Mouse (Mus musculus) inflammation-experienced regulatory T-cells (primary cell): ENCODE results near the gene Tmc4. TPM values are rescaled to one million over a fixed set of nuclear protein-coding genes. Genes with fewer than 3 reads are reported as not detected.

Experiments
- polyA plus RNA-seq, 2 experiments: library from polyadenylated mRNA; unstranded; fragments of 100-300 nt; shearing (Covaris generic); gene quantifications; one replicate each; pipeline ENCODE4 v1.2.1; 2017

The Tmc4 gene
- polyA plus RNA-seq, result 1 to 10 TPM; 5.4 to 5.6 TPM

DNA sequence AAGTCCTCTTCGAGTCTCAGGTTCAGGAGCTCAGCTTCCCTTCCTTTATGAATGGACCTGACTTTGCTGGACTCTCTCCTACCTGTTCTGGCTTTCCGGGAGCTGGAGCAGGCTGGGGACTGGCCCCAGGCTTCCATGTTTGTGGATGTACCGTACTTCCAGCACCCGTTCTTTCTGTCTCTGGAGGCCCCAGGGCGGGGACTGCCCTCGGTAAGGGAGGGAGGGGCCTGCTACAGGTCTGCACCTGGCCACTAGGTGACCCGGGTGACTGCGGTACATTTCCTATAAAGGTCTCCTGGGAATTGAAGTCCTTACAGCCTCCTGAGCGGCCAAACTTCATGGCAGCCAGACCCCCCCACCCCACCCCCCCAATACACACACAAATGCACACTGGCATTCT is at the start of gene Tmc4:
TSS of gene Tmc4 (minus strand) at position 212 of the 400 bp plus-strand sequence.

DNA sequence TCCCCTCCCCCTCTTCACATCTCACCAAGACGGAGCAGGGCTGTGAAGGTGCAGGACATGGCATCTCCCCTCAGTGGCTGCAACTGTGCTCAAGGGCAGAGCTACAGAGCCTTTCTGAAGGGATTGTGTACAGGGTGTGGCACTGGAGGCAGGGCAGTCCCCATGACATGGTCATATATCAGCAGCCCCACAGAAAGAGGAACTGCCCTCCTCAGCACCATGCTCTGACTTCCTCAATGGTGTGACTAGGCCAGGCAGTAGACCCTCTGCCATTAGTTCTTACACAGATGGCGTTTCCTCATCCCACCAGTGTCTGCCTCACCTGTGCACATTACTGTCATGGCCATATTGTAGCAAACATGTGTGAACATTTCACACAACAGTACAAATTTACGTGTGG is 42.9 kb upstream of the Tmc4 start, which contains the start of gene Pirb:
TSS of gene Pirb (minus strand) at position 124 of the 400 bp plus-strand sequence.

DNA sequence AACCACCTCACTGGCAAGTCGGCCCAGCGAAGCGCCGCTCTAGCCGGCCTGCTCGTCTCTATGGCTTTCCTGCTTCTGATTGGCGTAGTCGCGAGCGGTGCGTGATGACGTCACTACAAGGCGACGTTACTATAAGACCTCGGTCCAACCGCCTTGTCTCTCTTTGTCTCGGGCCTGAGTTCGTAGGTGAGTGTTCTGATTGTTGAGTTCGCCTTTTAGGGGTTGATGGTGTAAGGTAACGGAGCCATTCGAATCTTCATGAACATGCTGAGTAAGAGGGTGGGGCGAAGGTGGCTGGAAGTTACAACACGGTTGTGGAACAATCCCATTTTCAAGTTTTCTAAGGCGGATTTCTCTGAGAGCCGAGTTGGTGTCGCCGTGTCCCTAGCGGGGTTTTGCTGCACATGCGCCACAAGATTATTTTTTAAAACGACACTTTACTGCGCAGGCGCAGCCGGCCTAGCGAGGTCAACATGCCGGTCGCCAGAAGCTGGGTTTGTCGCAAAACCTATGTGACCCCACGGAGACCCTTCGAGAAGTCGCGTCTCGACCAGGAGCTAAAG is 26.6 kb upstream of the Tmc4 start, which contains the start of gene Rps9:
TSS of gene Rps9 (plus strand) at position 115 of the 563 bp plus-strand sequence.

DNA sequence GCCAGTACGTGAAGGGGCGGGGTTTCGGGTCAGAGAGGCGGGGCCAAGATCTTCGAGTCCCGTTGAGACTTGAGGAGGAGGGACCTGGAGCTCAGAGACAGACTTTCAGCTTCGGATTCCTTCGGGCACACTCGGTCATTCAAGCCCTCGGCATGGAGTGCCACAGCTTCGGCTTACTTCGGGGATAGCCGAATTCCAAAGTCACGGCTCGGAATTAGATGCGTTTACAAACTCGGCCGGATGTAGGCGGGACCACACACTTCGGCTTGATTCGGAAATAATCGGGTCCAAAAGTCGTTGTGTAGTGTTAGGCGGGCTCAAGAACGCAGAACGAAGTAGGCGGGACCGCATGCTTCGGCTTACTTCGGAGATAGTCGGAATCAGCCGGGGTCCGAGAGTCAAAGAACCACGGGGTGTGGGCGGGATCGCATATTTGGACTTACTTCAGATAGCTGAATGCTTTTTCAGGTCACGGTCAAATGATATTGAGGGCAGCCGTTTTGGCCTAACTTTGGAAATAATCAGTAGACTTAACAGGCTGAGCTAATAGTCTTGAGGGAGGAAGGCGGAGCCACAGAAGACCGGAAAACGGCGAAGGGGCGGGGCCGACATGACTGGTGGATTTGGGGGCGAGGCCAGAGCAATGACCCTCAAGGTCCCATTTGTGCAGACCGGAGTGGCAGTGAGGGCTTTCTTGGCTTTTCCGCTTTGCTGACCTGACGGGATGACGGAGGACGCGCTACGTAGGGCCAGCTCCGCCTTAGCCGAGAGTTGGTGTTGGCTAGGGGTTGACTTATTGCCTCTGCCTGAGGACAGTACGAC is 15.8 kb upstream of the Tmc4 start, which contains the start of gene Mboat7:
TSS of gene Mboat7 (minus strand) at position 537 of the 822 bp plus-strand sequence.

DNA sequence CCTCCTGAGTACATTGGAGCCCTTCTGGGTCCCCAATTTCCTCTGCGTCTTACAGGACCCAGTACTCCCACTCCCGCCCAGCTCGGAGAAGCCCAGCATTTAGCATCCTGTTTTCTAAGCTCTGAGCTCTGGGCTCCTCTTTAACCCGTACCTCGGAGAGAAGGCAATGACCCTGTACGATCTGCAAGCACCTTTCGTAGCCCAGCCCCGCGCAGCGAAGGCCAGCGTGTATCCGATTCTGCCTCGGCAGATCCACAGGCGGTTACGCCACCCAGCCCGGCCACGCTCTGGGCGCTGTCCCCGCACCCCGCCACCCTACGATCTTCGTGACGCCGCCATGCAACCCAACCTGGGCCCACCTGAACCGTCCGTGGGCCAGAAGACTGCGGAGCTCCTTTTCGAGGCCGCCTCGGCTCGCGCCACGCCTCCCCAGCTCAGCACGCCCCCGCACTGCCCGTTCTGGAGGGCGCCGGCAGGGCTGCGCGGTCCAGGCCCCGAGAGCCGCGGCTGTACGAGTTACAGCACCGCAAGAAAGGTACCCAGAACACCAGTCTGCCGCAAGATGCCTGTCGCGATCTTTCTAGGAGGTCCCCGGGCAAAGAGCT is 15.1 kb upstream of the Tmc4 start, which contains the start of gene Tsen34:
TSS of gene Tsen34 (plus strand) at position 482 of the 605 bp plus-strand sequence.

DNA sequence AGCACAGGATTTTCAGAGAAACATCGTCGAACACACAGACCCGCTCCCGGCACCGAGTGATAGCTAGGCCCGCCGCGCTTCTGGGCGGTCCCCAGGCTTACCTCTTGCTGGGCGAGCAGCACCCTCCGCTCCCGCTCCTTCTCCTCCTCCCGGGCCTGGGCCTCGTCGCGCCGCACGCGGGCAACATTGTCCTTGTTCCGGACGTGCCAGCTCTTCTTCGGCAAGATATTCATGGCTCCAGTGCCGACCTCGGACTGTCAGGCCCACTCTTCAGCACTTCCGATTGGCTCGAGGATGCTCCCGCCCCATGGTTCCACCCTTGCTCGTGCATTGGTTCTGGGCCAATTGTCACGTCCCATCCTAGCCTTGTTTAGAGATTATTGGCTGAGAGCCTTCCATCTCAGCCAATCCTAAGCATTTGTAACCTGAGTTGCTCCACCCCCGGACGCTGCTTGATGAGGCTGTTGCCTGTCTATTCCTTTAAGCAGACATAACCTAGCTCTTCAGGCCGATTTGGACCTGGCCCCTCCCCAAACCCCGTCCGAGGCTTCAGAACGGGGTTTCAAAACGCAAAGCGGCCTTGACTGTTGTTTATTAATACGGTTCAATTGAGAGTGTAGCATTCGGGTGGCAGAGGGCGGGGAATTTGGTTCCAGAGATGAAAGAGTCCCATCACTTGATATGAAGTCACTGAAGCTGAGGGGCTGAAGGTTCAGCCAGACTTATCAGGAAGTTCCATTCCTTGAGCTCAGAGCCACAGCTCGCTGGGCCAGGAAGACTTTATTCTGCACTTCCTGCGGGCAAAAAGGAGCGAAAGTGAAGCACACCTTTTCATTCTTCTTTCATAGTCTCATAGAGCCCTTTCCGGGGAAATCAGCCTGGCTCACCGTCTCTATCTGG is 11.9 kb downstream of the Tmc4 start, which contains the start of gene Leng1:
TSS of gene Leng1 (minus strand) at position 626 of the 900 bp plus-strand sequence.

DNA sequence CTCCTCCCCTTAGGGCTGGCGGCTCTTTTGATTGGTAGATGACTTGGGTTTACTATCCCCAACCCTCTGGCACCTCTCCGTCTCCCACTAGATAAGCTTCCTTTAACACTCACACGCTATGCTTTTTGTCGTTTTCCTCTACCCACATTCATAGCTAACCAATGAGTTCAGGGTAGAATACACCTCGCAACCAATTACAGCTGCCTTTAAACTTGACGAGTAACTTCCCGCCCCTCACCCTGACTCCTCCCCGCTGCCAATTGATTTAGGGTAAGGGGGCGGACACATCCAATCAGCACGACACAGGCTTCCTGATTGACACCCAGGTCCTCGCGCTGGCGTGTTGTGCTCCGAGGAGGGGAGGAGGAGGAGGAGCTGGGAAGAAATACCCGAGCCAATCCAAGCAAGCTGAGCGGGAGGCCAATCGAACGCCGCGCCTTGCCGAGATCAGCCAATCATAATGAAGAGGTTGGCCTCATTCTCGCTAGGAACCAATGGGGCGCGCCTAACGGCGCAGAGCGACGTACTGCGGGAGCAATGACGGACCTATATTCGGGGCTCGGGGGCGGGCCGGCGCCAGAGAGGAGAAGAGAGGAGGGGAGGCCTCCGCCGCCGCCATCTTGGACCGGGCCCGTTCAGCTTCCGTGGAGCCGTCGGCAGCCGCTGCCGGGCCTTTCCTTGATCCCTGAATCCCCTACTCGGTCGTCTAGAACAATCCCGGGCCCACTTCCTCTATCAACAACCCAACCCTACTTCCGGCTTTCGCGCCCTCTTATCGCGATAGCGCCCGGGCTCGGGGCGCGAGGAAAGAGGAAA is 32.5 kb downstream of the Tmc4 start, which contains the start of gene Cnot3:
TSS of gene Cnot3 (plus strand) at position 597 of the 816 bp plus-strand sequence.

DNA sequence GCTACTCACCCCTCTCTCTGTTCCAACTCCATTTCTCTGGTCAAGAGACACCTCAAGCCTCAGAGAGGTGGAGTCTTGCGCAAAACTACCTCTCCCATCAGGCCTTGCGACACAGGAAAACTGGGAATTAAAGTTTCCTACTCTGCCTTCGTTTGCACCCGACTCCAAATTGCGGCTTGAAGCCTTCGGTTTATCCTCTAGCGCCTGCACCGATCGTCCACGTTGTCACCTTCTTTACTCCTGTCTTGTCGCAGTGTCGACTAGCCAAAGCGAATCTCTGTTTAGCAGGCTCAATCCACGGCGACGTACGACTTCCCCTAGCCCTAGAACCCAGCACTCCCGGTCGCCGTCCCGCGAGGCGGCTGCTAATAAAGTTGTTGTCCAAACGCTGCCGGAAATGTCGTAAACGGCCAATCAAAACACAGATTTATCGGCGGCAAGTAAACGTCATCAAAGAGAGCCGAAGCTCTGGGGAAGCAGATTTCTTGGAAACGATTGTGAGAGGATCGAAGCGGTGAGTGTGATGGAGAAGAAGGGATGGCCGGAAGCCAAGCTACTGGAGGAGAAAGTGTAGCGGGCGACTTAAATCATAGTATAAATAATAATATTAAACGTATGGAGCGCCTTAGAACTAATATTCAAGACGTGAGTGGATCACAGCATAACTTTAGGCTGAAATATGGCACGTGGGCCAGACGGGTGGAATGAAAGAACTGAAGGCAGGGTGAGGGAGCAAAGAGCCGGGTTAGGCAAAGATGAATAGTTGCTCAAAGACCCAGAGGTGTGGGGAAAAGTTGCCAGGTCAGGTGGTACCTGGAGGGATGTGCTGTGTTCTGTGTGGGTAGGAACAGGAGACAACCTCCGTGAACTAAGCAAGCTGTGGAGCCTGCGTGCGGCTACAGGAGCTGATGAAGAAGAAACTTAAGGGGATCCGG is 47.5 kb downstream of the Tmc4 start, which contains the start of the genes Tfpt and Prpf31:
TSS of gene Tfpt (minus strand) at position 387 of the 935 bp plus-strand sequence.
TSS of gene Prpf31 (plus strand) at position 443 of the 935 bp plus-strand sequence.

DNA sequence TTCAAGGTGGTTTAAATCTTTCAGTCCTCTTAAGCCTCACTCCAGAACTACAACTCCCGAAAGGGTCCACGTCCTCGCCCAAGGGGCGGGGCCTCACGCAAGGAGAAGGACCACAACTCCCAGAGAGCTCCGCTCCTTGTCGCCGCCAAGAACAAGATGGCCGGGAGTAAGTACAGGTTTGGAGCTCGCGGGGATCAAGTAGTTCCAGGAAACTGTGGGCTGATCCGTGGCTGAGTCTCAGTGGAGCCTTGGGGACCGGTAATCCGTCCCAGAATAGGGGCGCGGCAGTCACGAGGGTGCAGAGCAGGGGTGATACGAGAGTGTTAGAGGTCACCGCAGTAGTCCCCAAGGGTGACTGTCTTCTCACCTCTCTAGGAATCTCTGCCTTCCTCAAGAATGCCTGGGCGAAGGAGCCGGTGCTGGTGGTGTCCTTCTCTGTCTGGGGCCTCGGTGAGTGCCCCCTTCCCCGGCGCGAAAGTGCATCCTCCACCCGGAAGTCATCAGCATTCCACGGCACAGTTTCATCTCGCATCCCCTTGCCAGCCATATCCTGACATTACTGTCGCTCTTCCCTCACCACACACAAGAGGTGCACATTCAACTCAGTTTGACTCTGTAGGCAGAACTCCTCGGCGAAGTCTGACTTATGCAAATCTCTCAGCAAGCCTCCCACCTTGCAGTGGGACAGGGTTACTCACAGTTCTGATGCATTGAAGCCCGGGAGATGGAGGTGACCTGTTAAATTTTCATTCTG is 59.9 kb downstream of the Tmc4 start, which contains the start of gene Ndufa3:
TSS of gene Ndufa3 (plus strand) at position 132 of the 754 bp plus-strand sequence.

DNA sequence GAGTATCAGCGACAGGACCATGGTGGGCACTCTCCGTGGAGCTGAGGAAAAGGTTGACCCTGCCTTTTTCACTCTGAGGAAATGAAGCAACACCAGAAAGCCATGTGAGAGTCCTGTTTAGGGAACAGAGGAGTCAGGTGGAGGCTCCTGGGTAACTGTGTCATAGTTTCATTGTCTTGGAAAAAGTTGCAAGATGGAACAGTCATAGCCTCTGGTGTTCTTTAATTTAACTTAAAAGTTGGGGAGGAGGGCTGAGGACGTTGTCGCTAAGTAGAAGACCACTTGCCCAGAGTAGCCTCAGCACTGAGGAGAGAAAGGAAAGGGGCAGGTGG is 61.3 kb downstream of the Tmc4 start, which contains the start of gene Oscar:
TSS of gene Oscar (minus strand) at position 101 of the 332 bp plus-strand sequence.

Other genes with a start within 250 kb of the Tmc4 start
- gene Tarm1, start 174.9 kb downstream of the Tmc4 start, polyA plus RNA-seq, result 1 to 10 TPM in 1 of 2 experiments, under 1 TPM in 1; 0.13 to 1.5 TPM
- gene Oscar, start 61.4 kb downstream of the Tmc4 start, polyA plus RNA-seq, result under 1 TPM in 1 of 2 experiments, not detected in 1; 0.72 TPM
- 100 to 1,000 TPM; 427 to 462 TPM for gene Ndufa3, start 60.2 kb downstream of the Tmc4 start, polyA plus RNA-seq
- gene Tfpt, start 47.6 kb downstream of the Tmc4 start, polyA plus RNA-seq, result 10 to 100 TPM; 43.8 to 60.9 TPM
- gene Prpf31, start 47.6 kb downstream of the Tmc4 start, polyA plus RNA-seq, result 10 to 100 TPM; 76.7 to 83.1 TPM
- gene Cnot3, start 32.3 kb downstream of the Tmc4 start, polyA plus RNA-seq, result 100 to 1,000 TPM; 101 to 115 TPM
- 10 to 100 TPM; 19.8 to 38.5 TPM for gene Leng1, start 11.7 kb downstream of the Tmc4 start, polyA plus RNA-seq
- 10 to 100 TPM; 29.2 to 41.8 TPM for gene Tsen34, start 15.3 kb upstream of the Tmc4 start, polyA plus RNA-seq
- gene Mboat7, start 16.0 kb upstream of the Tmc4 start, polyA plus RNA-seq, result 10 to 100 TPM; 66.0 to 73.7 TPM
- gene Rps9, start 26.4 kb upstream of the Tmc4 start, polyA plus RNA-seq, result 1,000 to 10,000 TPM; 1,569 to 1,712 TPM
- 1 to 10 TPM in 1 of 2 experiments, under 1 TPM in 1; 0.65 to 4.7 TPM for gene Pirb, start 42.8 kb upstream of the Tmc4 start, polyA plus RNA-seq
- under 1 TPM; 0.22 to 0.98 TPM for gene Gm15448, start 148.1 kb upstream of the Tmc4 start, polyA plus RNA-seq
- gene Pira2, start 167.5 kb upstream of the Tmc4 start, polyA plus RNA-seq, result 1 to 10 TPM in 1 of 2 experiments, under 1 TPM in 1; 0.16 to 1.8 TPM
- gene Gm14548, start 220.6 kb upstream of the Tmc4 start, polyA plus RNA-seq, result 1 to 10 TPM in 1 of 2 experiments, under 1 TPM in 1; 0.08 to 2.8 TPM
- 1 to 10 TPM in 1 of 2 experiments, under 1 TPM in 1; 0.33 to 2.1 TPM for gene Lilra6, start 237.9 kb upstream of the Tmc4 start, polyA plus RNA-seq